Mouse (Mus musculus): Measurements from ENCODE around the gene Lrrc55. TPM values are rescaled to one million over a fixed set of nuclear protein-coding genes. Genes with fewer than 3 reads are reported as not detected.
A peak's percentile ranks its signal among the peaks of the same experiment; 100 is the strongest.

The Lrrc55 gene
- polyA plus RNA-seq, 1 experiment from 2014 or later, result 0.37 TPM

DNA sequence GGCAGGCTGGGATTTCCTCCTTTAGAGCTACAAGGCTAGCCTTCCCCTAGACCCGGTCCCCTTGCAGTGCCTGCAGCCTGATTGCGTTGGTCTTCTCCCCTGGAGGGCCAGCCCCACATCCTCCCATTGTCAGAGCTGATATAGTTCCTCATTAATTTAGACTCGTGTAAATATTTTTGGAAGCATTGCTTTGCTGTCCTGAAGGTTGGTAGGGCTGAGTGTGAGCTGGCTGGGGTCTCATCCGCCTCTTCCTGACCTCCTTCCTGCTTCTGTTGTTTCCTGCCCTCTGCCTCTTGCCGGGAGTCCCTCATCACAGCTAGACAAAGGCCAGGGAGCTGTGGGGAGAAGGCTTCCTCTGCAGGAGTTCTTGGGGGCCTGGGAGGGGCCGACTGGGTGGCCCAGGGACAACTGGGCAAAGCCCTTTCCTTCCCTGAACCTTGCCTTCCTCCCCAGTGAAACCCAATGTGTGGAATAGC lies 67.5 kb downstream of the Lrrc55 start:
- Histone ChIP-seq H3K9me3 (replicated peaks) (no peaks in the 10 kb centered on the region), H3K4me3 (no peak overlapping the region), H3K4me1 (replicated peaks) (peaks cover 19% of the 10 kb centered on the region), H3K9ac (no peak overlapping the region), H3K4me2 (no peak overlapping the region), H3K27ac (peak overlapping the region; percentile 62), H3K27me3 (no peaks in the 10 kb centered on the region), H3K36me3 (no peaks in the 10 kb centered on the region)
- 39% methylated on average over 6 of the region's 6 CpGs for WGBS
- peak; percentile 80 for ATAC-seq (replicated peaks; ENCODE audit: insufficient number of reproducible peaks, insufficient read depth, low FRiP score, low read depth)

DNA sequence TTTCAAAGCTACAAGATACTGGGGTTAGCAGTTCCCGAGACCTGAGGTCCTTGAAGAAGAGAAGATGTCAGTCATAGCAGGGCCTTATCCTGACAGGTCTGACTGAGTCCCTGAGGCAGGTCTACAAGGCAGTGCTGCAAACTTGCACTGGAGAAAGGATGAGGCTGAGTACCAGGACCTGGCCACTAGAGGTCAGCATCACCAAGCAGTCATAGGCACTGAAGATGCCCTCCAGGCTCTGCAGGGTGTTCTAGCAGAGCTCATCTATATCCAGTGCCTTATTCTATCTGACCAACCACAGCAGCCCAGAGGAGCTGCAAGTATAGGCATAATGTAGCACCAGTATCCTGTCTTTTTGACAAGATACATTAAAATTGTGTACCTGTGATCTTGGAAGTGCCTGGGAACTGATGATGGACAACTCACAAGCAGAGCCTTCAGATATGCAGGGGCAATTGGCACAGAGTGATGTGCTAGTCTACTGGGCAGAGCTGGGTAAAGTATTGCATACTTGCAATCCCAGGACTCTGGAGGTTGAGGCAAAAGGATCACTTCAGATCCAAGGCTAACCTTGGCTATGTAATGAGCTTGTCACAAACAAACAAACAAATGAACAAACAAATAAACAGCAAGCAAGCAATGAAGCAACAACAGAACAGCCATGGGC lies 73.0 kb downstream of the Lrrc55 start:
- no peak overlapping the region for H3K4me3 ChIP-seq
- H3K36me3 ChIP-seq, result no peaks in the 10 kb centered on the region
- no peak overlapping the region for H3K4me2 ChIP-seq
- no peak overlapping the region for H3K9ac ChIP-seq
- no peak overlapping the region for H3K27ac ChIP-seq
- no peaks in the 10 kb centered on the region for H3K4me1 ChIP-seq (replicated peaks)
- no peaks in the 10 kb centered on the region for H3K27me3 ChIP-seq
- H3K9me3 ChIP-seq (replicated peaks), result no peaks in the 10 kb centered on the region
- 13% methylated on average over 1 of the region's 1 CpGs for WGBS
- ATAC-seq (replicated peaks; ENCODE audit: insufficient number of reproducible peaks, insufficient read depth, low FRiP score, low read depth), result peak; percentile 72

DNA sequence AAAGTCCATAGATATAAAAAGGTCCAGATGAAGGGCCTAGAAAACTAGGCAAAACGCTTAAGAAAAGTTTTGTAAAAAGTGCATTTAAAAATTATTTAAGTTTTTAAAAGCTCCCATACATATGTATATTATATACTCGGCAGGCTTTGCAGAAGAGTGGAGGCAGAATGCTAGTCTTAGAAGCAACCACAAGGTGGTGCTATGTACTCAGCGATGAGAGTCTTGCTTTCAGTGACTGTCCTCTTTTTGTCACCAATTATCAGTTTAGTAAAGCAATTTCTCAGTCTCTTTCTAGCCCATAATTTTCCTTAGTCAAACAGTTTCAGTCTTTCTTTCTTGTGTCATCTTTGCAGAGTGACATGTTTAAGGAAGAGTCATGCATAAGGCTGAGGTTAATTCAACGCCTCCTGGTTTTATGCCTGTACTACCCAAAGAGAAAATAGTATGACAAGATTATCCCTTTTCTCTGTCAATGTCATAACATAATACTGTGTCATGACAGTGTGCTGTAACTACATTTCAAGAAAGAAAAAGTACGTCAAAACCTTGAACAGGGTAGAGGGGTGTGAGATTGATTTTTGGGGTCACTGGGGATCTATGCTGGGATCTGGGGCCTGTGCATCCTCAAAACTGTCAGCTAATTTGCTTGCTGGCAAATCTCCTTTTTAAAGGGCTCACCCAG lies 73.7 kb downstream of the Lrrc55 start:
- no peak overlapping the region for H3K4me3 ChIP-seq
- no peaks in the 10 kb centered on the region for H3K27me3 ChIP-seq
- no peak overlapping the region for H3K27ac ChIP-seq
- H3K4me2 ChIP-seq, result no peak overlapping the region
- H3K36me3 ChIP-seq, result no peaks in the 10 kb centered on the region
- ATAC-seq (replicated peaks; ENCODE audit: insufficient number of reproducible peaks, insufficient read depth, low FRiP score, low read depth), result no peak
- WGBS, result 28% methylated on average over 5 of the region's 5 CpGs
- H3K9me3 ChIP-seq (replicated peaks), result no peaks in the 10 kb centered on the region
- no peak overlapping the region for H3K9ac ChIP-seq
- no peaks in the 10 kb centered on the region for H3K4me1 ChIP-seq (replicated peaks)

Other genes with a start within 250 kb of the Lrrc55 start
- 0.35 and 0.57 TPM in 2 replicates for gene Prg2, start 216.7 kb downstream of the Lrrc55 start, polyA plus RNA-seq (2015; fragmentation: Nextera tagmentation; extraction: Ambion mirVana)
- gene Prg3, start 209.0 kb downstream of the Lrrc55 start, polyA plus RNA-seq (2015; fragmentation: Nextera tagmentation; extraction: Ambion mirVana), result not detected in 2 replicates
- 104 and 141 TPM in 2 replicates for gene Ssrp1, start 160.0 kb downstream of the Lrrc55 start, polyA plus RNA-seq (2015; fragmentation: Nextera tagmentation; extraction: Ambion mirVana)
- gene P2rx3, start 159.7 kb downstream of the Lrrc55 start, polyA plus RNA-seq (2015; fragmentation: Nextera tagmentation; extraction: Ambion mirVana), result 0.33 and 0.68 TPM in 2 replicates
- 23.9 and 31.7 TPM in 2 replicates for gene Tnks1bp1, start 149.2 kb downstream of the Lrrc55 start, polyA plus RNA-seq (2015; fragmentation: Nextera tagmentation; extraction: Ambion mirVana)
- 36.0 and 47.7 TPM in 2 replicates for gene Aplnr, start 61.0 kb downstream of the Lrrc55 start, polyA plus RNA-seq (2015; fragmentation: Nextera tagmentation; extraction: Ambion mirVana)
- gene Olfr987, start 142.1 kb upstream of the Lrrc55 start, polyA plus RNA-seq (2015; fragmentation: Nextera tagmentation; extraction: Ambion mirVana), result not detected in 2 replicates
- gene Olfr988, start 166.0 kb upstream of the Lrrc55 start, polyA plus RNA-seq (2015; fragmentation: Nextera tagmentation; extraction: Ambion mirVana), result not detected in 2 replicates
- not detected in 2 replicates for gene Olfr992, start 212.3 kb upstream of the Lrrc55 start, polyA plus RNA-seq (2015; fragmentation: Nextera tagmentation; extraction: Ambion mirVana)
- not detected in 2 replicates for gene Olfr993, start 217.7 kb upstream of the Lrrc55 start, polyA plus RNA-seq (2015; fragmentation: Nextera tagmentation; extraction: Ambion mirVana)
- not detected in 2 replicates for gene Olfr994, start 239.3 kb upstream of the Lrrc55 start, polyA plus RNA-seq (2015; fragmentation: Nextera tagmentation; extraction: Ambion mirVana)
- gene Olfr995, start 246.4 kb upstream of the Lrrc55 start, polyA plus RNA-seq (2015; fragmentation: Nextera tagmentation; extraction: Ambion mirVana), result not detected in 2 replicates